15 mouse cellular contexts compared by ENCODE assay signal in genomic region chr2:156781281-156781680, GRCm38 (mm10). TPM values are rescaled to one million over a fixed set of nuclear protein-coding genes. Genes with fewer than 3 reads are reported as not detected.
DNase-seq lines count a peak whose midpoint lies in the region; ATAC-seq lines count a peak whose summit lies in the region.
"Had no signal": no experiment of that assay in that cellular context is flagged by ENCODE, and none has a peak within 500 bp of the region (broad histone marks: within the 10 kb centered on the region; RNA-seq: fewer than 3 reads in every experiment).

No protein-coding gene starts in this region.

- H3K36me3 ChIP-seq in heart, embryonic 11.5 days (ENCODE audit: control insufficient read depth, insufficient read depth, low read length), result peaks cover 5% of the 10 kb centered on the region
- H3K36me3 ChIP-seq in midbrain, embryonic 11.5 days (ENCODE audit: control insufficient read depth, insufficient read depth, low read length), result no peaks in the 10 kb centered on the region
- no peaks in the 10 kb centered on the region for H3K36me3 ChIP-seq in midbrain, embryonic 13.5 days
- H3K36me3 ChIP-seq in liver, embryonic 11.5 days (ENCODE audit: control insufficient read depth, insufficient read depth, low read length), result no peaks in the 10 kb centered on the region
- H3K36me3 ChIP-seq: neural tube, embryonic 12.5 days had no signal

- H3K4me1 ChIP-seq in heart, embryonic 11.5 days (ENCODE audit: control insufficient read depth, insufficient read depth, low read length), result peaks cover 69% of the 10 kb centered on the region
- H3K4me1 ChIP-seq in midbrain, embryonic 11.5 days (ENCODE audit: control insufficient read depth, insufficient read depth, low read length), result peaks cover 6% of the 10 kb centered on the region; the same call in 1 of the 2 replicates
- H3K4me1 ChIP-seq in midbrain, embryonic 13.5 days (replicated peaks), result peaks cover 10% of the 10 kb centered on the region; the same call in 1 of the 2 replicates
- peaks cover 64% of the 10 kb centered on the region for H3K4me1 ChIP-seq in liver, embryonic 11.5 days (replicated peaks; ENCODE audit: control insufficient read depth, insufficient read depth, low read length)

- no peaks in the 10 kb centered on the region for H3K9me3 ChIP-seq in heart, embryonic 11.5 days (replicated peaks; ENCODE audit: control insufficient read depth, low read length)
- H3K9me3 ChIP-seq in midbrain, embryonic 11.5 days (ENCODE audit: control insufficient read depth, low read length), result no peaks in the 10 kb centered on the region
- 0 out of 2 replicates have a peak, but pooled peaks cover 3% of the 10 kb centered on the region for H3K9me3 ChIP-seq in midbrain, embryonic 13.5 days
- H3K9me3 ChIP-seq in liver, embryonic 11.5 days (ENCODE audit: control insufficient read depth, low read length), result no peaks in the 10 kb centered on the region

- no peak overlapping the region for H3K9ac ChIP-seq in heart, embryonic 11.5 days (ENCODE audit: low read depth, low read length)
- no peak overlapping the region for H3K9ac ChIP-seq in midbrain, embryonic 11.5 days (ENCODE audit: low read length)
- H3K9ac ChIP-seq in midbrain, embryonic 13.5 days (replicated peaks), result no peak overlapping the region
- H3K9ac ChIP-seq in liver, embryonic 11.5 days (ENCODE audit: low read depth, low read length), result peak overlapping the region; percentile 27; the same call in 1 of the 2 replicates
- H3K9ac ChIP-seq: neural tube, embryonic 12.5 days had no signal

- 0 out of 2 replicates have a peak, but pooled peaks have one; percentile 27 for ATAC-seq in heart, embryonic 11.5 days (replicated peaks; ENCODE audit: insufficient number of reproducible peaks, low FRiP score, low TSS enrichment)
- ATAC-seq in midbrain, embryonic 11.5 days (ENCODE audit: low FRiP score), result peak; percentile 40; the same call in 1 of the 2 replicates
- ATAC-seq in midbrain, embryonic 13.5 days, result no peak
- ATAC-seq in liver, embryonic 11.5 days (replicated peaks; ENCODE audit: low FRiP score), result no peak
- no peak for ATAC-seq in activated CD4-positive, CD25-positive, alpha-beta regulatory T cell, adult 4 months
- ATAC-seq: forebrain, embryonic 16.5 days; midbrain, embryonic 16.5 days had no signal

- WGBS in heart, embryonic 11.5 days (ENCODE audit: insufficient replicate concordance), result 74% methylated on average over 4 of the region's 4 CpGs
- 68% methylated on average over 4 of the region's 4 CpGs for WGBS in midbrain, embryonic 11.5 days
- WGBS in midbrain, embryonic 13.5 days, result 78% methylated on average over 4 of the region's 4 CpGs
- 40% methylated on average over 4 of the region's 4 CpGs for WGBS in liver, embryonic 11.5 days

- peaks cover 3% of the 10 kb centered on the region; the same call in 1 of the 2 replicates for H3K27me3 ChIP-seq in heart, embryonic 11.5 days (ENCODE audit: control insufficient read depth, insufficient read depth, low read length)
- H3K27me3 ChIP-seq in midbrain, embryonic 11.5 days (ENCODE audit: control insufficient read depth, insufficient read depth, low read length), result no peaks in the 10 kb centered on the region; the same call in 1 of the 2 replicates
- H3K27me3 ChIP-seq in midbrain, embryonic 13.5 days, result peaks cover 6% of the 10 kb centered on the region; the same call in 1 of the 2 replicates
- H3K27me3 ChIP-seq in liver, embryonic 11.5 days (replicated peaks; ENCODE audit: control insufficient read depth, insufficient read depth, low read length), result no peaks in the 10 kb centered on the region; the same call in 1 of the 2 replicates
- H3K27me3 ChIP-seq: neural tube, embryonic 12.5 days had no signal

- peak overlapping the region; percentile 12; the same call in 1 of the 2 replicates for H3K4me3 ChIP-seq in heart, embryonic 11.5 days (ENCODE audit: low read depth, low read length)
- no peak overlapping the region for H3K4me3 ChIP-seq in midbrain, embryonic 11.5 days (ENCODE audit: low read depth, low read length)
- no peak overlapping the region for H3K4me3 ChIP-seq in midbrain, embryonic 13.5 days (replicated peaks)
- H3K4me3 ChIP-seq in liver, embryonic 11.5 days (ENCODE audit: low read depth, low read length), result no peak overlapping the region
- H3K4me3 ChIP-seq: layer of hippocampus, adult 2 months; neural tube, embryonic 12.5 days had no signal

- no peak for DNase-seq in heart, postnatal 4 days
- DNase-seq in midbrain, embryonic 11.5 days (ENCODE audit: low spot score, missing footprints), result peak; percentile 21
- DNase-seq in liver, embryonic 11.5 days (ENCODE audit: low spot score), result no peak
- no peak for DNase-seq in cerebellum, adult 9-11 months
- DNase-seq: cerebellum, adult 18-20 months; gastrocnemius, postnatal 36 days; kidney, adult 2 months; thymus, adult 18-20 months had no signal

- peak overlapping the region; percentile 75 for H3K27ac ChIP-seq in heart, embryonic 11.5 days (ENCODE audit: low read depth, low read length)
- no peak overlapping the region for H3K27ac ChIP-seq in midbrain, embryonic 11.5 days (ENCODE audit: low read depth, low read length)
- no peak overlapping the region for H3K27ac ChIP-seq in midbrain, embryonic 13.5 days
- H3K27ac ChIP-seq in liver, embryonic 11.5 days (ENCODE audit: low read depth, low read length), result peak overlapping the region; percentile 90
- H3K27ac ChIP-seq: layer of hippocampus, adult 2 months; neural tube, embryonic 12.5 days had no signal

- H3K4me2 ChIP-seq in heart, embryonic 11.5 days, result peak overlapping the region; percentile 38
- peak overlapping the region; percentile 22; the same call in 1 of the 2 replicates for H3K4me2 ChIP-seq in midbrain, embryonic 11.5 days
- no peak overlapping the region for H3K4me2 ChIP-seq in midbrain, embryonic 13.5 days (replicated peaks)
- peak overlapping the region; percentile 53 for H3K4me2 ChIP-seq in liver, embryonic 11.5 days

RNA-seq across cellular contexts. Expression of gene Myl9, which starts 6.1 kb away (rescaled TPM):
- 2,229 and 2,268 TPM in 2 replicates for polyA plus RNA-seq in heart, embryonic 11.5 days (2014; fragmentation: Nextera tagmentation; extraction: Ambion mirVana)
- total RNA-seq in heart, postnatal 4 days (2021), result 1,000 to 10,000 TPM; 1,178 to 1,267 TPM
- polyA plus RNA-seq in midbrain, embryonic 11.5 days (2014; fragmentation: Nextera tagmentation; extraction: Ambion mirVana), result 112 and 118 TPM in 2 replicates
- 33.0 and 37.4 TPM in 2 replicates for polyA plus RNA-seq in midbrain, embryonic 13.5 days (2015; fragmentation: Nextera tagmentation; extraction: Ambion mirVana)
- 98.9 and 115 TPM in 2 replicates for polyA plus RNA-seq in liver, embryonic 11.5 days (2014; fragmentation: Nextera tagmentation; extraction: Ambion mirVana)
- polyA plus RNA-seq in activated CD4-positive, CD25-positive, alpha-beta regulatory T cell, adult 4 months (2017; shearing (Covaris generic)), result not detected

RNA-seq across cellular contexts. Expression of gene Tgif2, which starts 58.5 kb away (rescaled TPM):
- polyA plus RNA-seq in heart, embryonic 11.5 days (2014; fragmentation: Nextera tagmentation; extraction: Ambion mirVana), result 42.7 and 44.1 TPM in 2 replicates
- 10 to 100 TPM; 18.2 to 19.3 TPM for total RNA-seq in heart, postnatal 4 days (2021)
- 81.2 and 88.6 TPM in 2 replicates for polyA plus RNA-seq in midbrain, embryonic 11.5 days (2014; fragmentation: Nextera tagmentation; extraction: Ambion mirVana)
- polyA plus RNA-seq in midbrain, embryonic 13.5 days (2015; fragmentation: Nextera tagmentation; extraction: Ambion mirVana), result 35.2 and 44.5 TPM in 2 replicates
- polyA plus RNA-seq in liver, embryonic 11.5 days (2014; fragmentation: Nextera tagmentation; extraction: Ambion mirVana), result 33.3 and 40.0 TPM in 2 replicates
- polyA plus RNA-seq in activated CD4-positive, CD25-positive, alpha-beta regulatory T cell, adult 4 months (2017; shearing (Covaris generic)), result 1 to 10 TPM; 5.2 to 8.5 TPM

Comparison
In these comparisons a context has a peak if more than half of its experiments do, and no peak if none do; other contexts are left out.
1. ATAC-seq: peak in heart, embryonic 11.5 days (single experiment) and midbrain, embryonic 11.5 days (single experiment); none in midbrain, embryonic 13.5 days (single experiment), liver, embryonic 11.5 days (single experiment) and activated CD4-positive, CD25-positive, alpha-beta regulatory T cell, adult 4 months (single experiment).
2. H3K27ac ChIP-seq: peak in heart, embryonic 11.5 days (single experiment) and liver, embryonic 11.5 days (single experiment); none in midbrain, embryonic 11.5 days (single experiment) and midbrain, embryonic 13.5 days (single experiment).
3. RNA of gene Myl9, which starts 6.1 kb away (polyA plus RNA-seq): 2,229 to 2,268 TPM in heart, embryonic 11.5 days, 112 to 118 TPM in midbrain, embryonic 11.5 days, 98.9 to 115 TPM in liver, embryonic 11.5 days and 33.0 to 37.4 TPM in midbrain, embryonic 13.5 days; not detected in activated CD4-positive, CD25-positive, alpha-beta regulatory T cell, adult 4 months; every median in the first group is over 10 times any median in the second.